Mouse (Mus musculus): ENCODE measurements at regions not wholly inside any gene's neighbourhood (a gene's known extent, or its start where the extent isn't known, plus 50 kb on each side); places are given as distances from the start of the nearest gene placed in this dataset.
A peak's percentile ranks its signal among the peaks of the same experiment; 100 is the strongest.

GRCm38 (mm10) chr1:72065090-72065489 is 147.0 kb downstream of the Mreg start:
- WGBS, result 77% methylated on average over 13 of the region's 13 CpGs
- H3K9me3 ChIP-seq (ENCODE audit: control insufficient read depth, low read length), result no peaks in the 10 kb centered on the region
- H3K9ac ChIP-seq (ENCODE audit: low read length), result no peak overlapping the region
- no peaks in the 10 kb centered on the region for H3K27me3 ChIP-seq (ENCODE audit: control insufficient read depth, insufficient read depth, low read length)
- H3K4me1 ChIP-seq (ENCODE audit: control insufficient read depth, insufficient read depth, low read length), result no peaks in the 10 kb centered on the region; the same call in 1 of the 2 replicates
- H3K27ac ChIP-seq (replicated peaks; ENCODE audit: low read depth, low read length), result no peak overlapping the region
- no peak overlapping the region for H3K4me3 ChIP-seq (ENCODE audit: low read depth, low read length)
- H3K36me3 ChIP-seq (ENCODE audit: control insufficient read depth, insufficient read depth, low read length), result no peaks in the 10 kb centered on the region
- no peak for DNase-seq (ENCODE audit: low spot score)
- no peak for ATAC-seq (ENCODE audit: insufficient number of reproducible peaks, low FRiP score, low TSS enrichment, low read depth)
- H3K4me2 ChIP-seq (ENCODE audit: low read depth, severe bottlenecking), result no peak overlapping the region

GRCm38 (mm10) chr1:72060393-72060792 is 151.7 kb downstream of the Mreg start:
- 15% methylated on average over 5 of the region's 5 CpGs for WGBS
- Histone ChIP-seq H3K36me3 (ENCODE audit: control insufficient read depth, insufficient read depth, low read length) (no peaks in the 10 kb centered on the region), H3K9ac (ENCODE audit: low read length) (no peak overlapping the region), H3K27ac (replicated peaks; ENCODE audit: low read depth, low read length) (peak overlapping the region; percentile 49), H3K27me3 (ENCODE audit: control insufficient read depth, insufficient read depth, low read length) (no peaks in the 10 kb centered on the region), H3K9me3 (ENCODE audit: control insufficient read depth, low read length) (no peaks in the 10 kb centered on the region; the same call in 1 of the 2 replicates), H3K4me1 (ENCODE audit: control insufficient read depth, insufficient read depth, low read length) (no peaks in the 10 kb centered on the region; the same call in 1 of the 2 replicates), H3K4me3 (ENCODE audit: low read depth, low read length) (no peak overlapping the region), H3K4me2 (ENCODE audit: low read depth, severe bottlenecking) (no peak overlapping the region)
- ATAC-seq (ENCODE audit: insufficient number of reproducible peaks, low FRiP score, low TSS enrichment, low read depth) (peak; percentile 81), DNase-seq (ENCODE audit: low spot score) (peak; percentile 42)

- whole genome bisulfite sequencing, result 84% methylated on average over 7 of the region's 7 CpGs
- no peak for DNase-seq (ENCODE audit: low spot score)
Observed at GRCm38 (mm10) chr1:72058045-72058703, 153.9 kb downstream of the Mreg start.

GRCm38 (mm10) chr1:72054541-72054940 is 157.6 kb downstream of the Mreg start:
- no peak for DNase-seq (ENCODE audit: low spot score)
- no peak overlapping the region for H3K4me2 ChIP-seq (ENCODE audit: low read depth, severe bottlenecking)

More at GRCm38 (mm10) chr1:72058045-72058703, 153.9 kb downstream of the Mreg start:
- ATAC-seq (ENCODE audit: insufficient number of reproducible peaks, low FRiP score, low TSS enrichment, low read depth), result no peak
- H3K9me3 ChIP-seq (ENCODE audit: control insufficient read depth, low read length), result no peaks in the 10 kb centered on the region; the same call in 1 of the 2 replicates
- H3K36me3 ChIP-seq (ENCODE audit: control insufficient read depth, insufficient read depth, low read length), result no peaks in the 10 kb centered on the region
- H3K4me1 ChIP-seq (ENCODE audit: control insufficient read depth, insufficient read depth, low read length), result no peaks in the 10 kb centered on the region
- no peak overlapping the region for H3K9ac ChIP-seq (ENCODE audit: low read length)
- no peak overlapping the region for H3K27ac ChIP-seq (replicated peaks; ENCODE audit: low read depth, low read length)
- H3K4me2 ChIP-seq (ENCODE audit: low read depth, severe bottlenecking), result no peak overlapping the region
- no peaks in the 10 kb centered on the region for H3K27me3 ChIP-seq (ENCODE audit: control insufficient read depth, insufficient read depth, low read length)
- H3K4me3 ChIP-seq (ENCODE audit: low read depth, low read length), result no peak overlapping the region

GRCm38 (mm10) chr1:72050858-72051257 is 161.2 kb downstream of the Mreg start:
- ATAC-seq (ENCODE audit: insufficient number of reproducible peaks, low FRiP score, low TSS enrichment, low read depth) (no peak), DNase-seq (ENCODE audit: low spot score) (no peak)
- Histone ChIP-seq H3K9me3 (ENCODE audit: control insufficient read depth, low read length) (no peaks in the 10 kb centered on the region; the same call in 1 of the 2 replicates), H3K4me2 (ENCODE audit: low read depth, severe bottlenecking) (no peak overlapping the region), H3K4me1 (ENCODE audit: control insufficient read depth, insufficient read depth, low read length) (no peaks in the 10 kb centered on the region), H3K9ac (ENCODE audit: low read length) (no peak overlapping the region), H3K4me3 (ENCODE audit: low read depth, low read length) (no peak overlapping the region), H3K27ac (replicated peaks; ENCODE audit: low read depth, low read length) (no peak overlapping the region), H3K36me3 (ENCODE audit: control insufficient read depth, insufficient read depth, low read length) (no peaks in the 10 kb centered on the region), H3K27me3 (ENCODE audit: control insufficient read depth, insufficient read depth, low read length) (no peaks in the 10 kb centered on the region)
- 95% methylated on average over 3 of the region's 3 CpGs for WGBS

More at GRCm38 (mm10) chr1:72054541-72054940, 157.6 kb downstream of the Mreg start:
- 83% methylated on average over 1 of the region's 1 CpGs for WGBS
- no peak for ATAC-seq (ENCODE audit: insufficient number of reproducible peaks, low FRiP score, low TSS enrichment, low read depth)
- H3K36me3 ChIP-seq (ENCODE audit: control insufficient read depth, insufficient read depth, low read length), result no peaks in the 10 kb centered on the region
- H3K27me3 ChIP-seq (ENCODE audit: control insufficient read depth, insufficient read depth, low read length), result no peaks in the 10 kb centered on the region
- H3K9me3 ChIP-seq (ENCODE audit: control insufficient read depth, low read length), result no peaks in the 10 kb centered on the region; the same call in 1 of the 2 replicates
- H3K9ac ChIP-seq (ENCODE audit: low read length), result no peak overlapping the region
- H3K4me1 ChIP-seq (ENCODE audit: control insufficient read depth, insufficient read depth, low read length), result no peaks in the 10 kb centered on the region
- H3K4me3 ChIP-seq (ENCODE audit: low read depth, low read length), result no peak overlapping the region
- H3K27ac ChIP-seq (replicated peaks; ENCODE audit: low read depth, low read length), result no peak overlapping the region

- Histone ChIP-seq H3K4me2 (ENCODE audit: low read depth, severe bottlenecking) (no peak overlapping the region), H3K4me3 (ENCODE audit: low read depth, low read length) (no peak overlapping the region), H3K4me1 (ENCODE audit: control insufficient read depth, insufficient read depth, low read length) (no peaks in the 10 kb centered on the region), H3K9me3 (ENCODE audit: control insufficient read depth, low read length) (no peaks in the 10 kb centered on the region), H3K36me3 (ENCODE audit: control insufficient read depth, insufficient read depth, low read length) (no peaks in the 10 kb centered on the region), H3K27me3 (ENCODE audit: control insufficient read depth, insufficient read depth, low read length) (no peaks in the 10 kb centered on the region), H3K27ac (replicated peaks; ENCODE audit: low read depth, low read length) (no peak overlapping the region), H3K9ac (ENCODE audit: low read length) (no peak overlapping the region)
- WGBS, result 87% methylated on average over 2 of the region's 2 CpGs
- DNase-seq (ENCODE audit: low spot score) (no peak), ATAC-seq (ENCODE audit: insufficient number of reproducible peaks, low FRiP score, low TSS enrichment, low read depth) (no peak)
Observed at GRCm38 (mm10) chr1:72046072-72046471, 166.0 kb downstream of the Mreg start.

GRCm38 (mm10) chr1:72038518-72038917 is 173.6 kb downstream of the Mreg start:
- H3K9ac ChIP-seq (ENCODE audit: low read length), result no peak overlapping the region
- no peaks in the 10 kb centered on the region for H3K4me1 ChIP-seq (ENCODE audit: control insufficient read depth, insufficient read depth, low read length)
- WGBS, result 50% methylated on average over 9 of the region's 9 CpGs
- H3K4me3 ChIP-seq (ENCODE audit: low read depth, low read length), result no peak overlapping the region
- no peak for DNase-seq (ENCODE audit: low spot score)
- H3K9me3 ChIP-seq (ENCODE audit: control insufficient read depth, low read length), result no peaks in the 10 kb centered on the region
- no peak overlapping the region; the same call in 1 of the 2 replicates for H3K4me2 ChIP-seq (ENCODE audit: low read depth, severe bottlenecking)
- no peaks in the 10 kb centered on the region for H3K27me3 ChIP-seq (ENCODE audit: control insufficient read depth, insufficient read depth, low read length)
- 0 out of 2 replicates have a peak overlapping the region, but pooled peaks have one; percentile 23 for H3K27ac ChIP-seq (replicated peaks; ENCODE audit: low read depth, low read length)
- no peaks in the 10 kb centered on the region for H3K36me3 ChIP-seq (ENCODE audit: control insufficient read depth, insufficient read depth, low read length)
- no peak for ATAC-seq (ENCODE audit: insufficient number of reproducible peaks, low FRiP score, low TSS enrichment, low read depth)

- no peak for ATAC-seq (ENCODE audit: insufficient number of reproducible peaks, low FRiP score, low TSS enrichment, low read depth)
- Histone ChIP-seq H3K27ac (replicated peaks; ENCODE audit: low read depth, low read length) (no peak overlapping the region), H3K27me3 (ENCODE audit: control insufficient read depth, insufficient read depth, low read length) (no peaks in the 10 kb centered on the region), H3K4me3 (ENCODE audit: low read depth, low read length) (no peak overlapping the region), H3K36me3 (ENCODE audit: control insufficient read depth, insufficient read depth, low read length) (no peaks in the 10 kb centered on the region), H3K4me2 (ENCODE audit: low read depth, severe bottlenecking) (no peak overlapping the region), H3K4me1 (ENCODE audit: control insufficient read depth, insufficient read depth, low read length) (no peaks in the 10 kb centered on the region), H3K9me3 (ENCODE audit: control insufficient read depth, low read length) (no peaks in the 10 kb centered on the region), H3K9ac (ENCODE audit: low read length) (no peak overlapping the region)
- no peak for DNase-seq (ENCODE audit: low spot score)
- WGBS, result 58% methylated on average over 5 of the region's 5 CpGs
Observed at GRCm38 (mm10) chr1:72036600-72036999, 175.5 kb downstream of the Mreg start.
